Mouse (Mus musculus) hindbrain, embryonic 16.5 days (tissue): ENCODE results near the gene St6galnac4. TPM values are rescaled to one million over a fixed set of nuclear protein-coding genes. Genes with fewer than 3 reads are reported as not detected.

ENCODE experiments used
- ATAC-seq: fragments of 200-750 bp; cut with Nextera tagmentation; 2 replicates; pipeline ENCODE4 v1.8.0; 2017; ENCODE audit warnings: moderate TSS enrichment, moderate library complexity
- H3K27ac ChIP-seq: fragments of 300-500 bp; sonication (generic); 2 replicates; pipeline ENCODE4 v1.5.1; 2014; ENCODE audit warnings: low read depth, mild to moderate bottlenecking, control low read depth, low read length, moderate library complexity
- H3K27me3 ChIP-seq: fragments of 300-500 bp; sonication (generic); replicated peaks from 2 replicates; pipeline ENCODE4 v1.6.1; 2014; ENCODE audit warnings: low read length; ENCODE audit not compliant: control insufficient read depth, insufficient read depth
- H3K36me3 ChIP-seq: fragments of 300-500 bp; sonication (generic); 2 replicates; pipeline ENCODE4 v1.6.1; 2014; ENCODE audit warnings: mild to moderate bottlenecking, low read length, moderate library complexity, mixed read lengths; ENCODE audit not compliant: control insufficient read depth, insufficient read depth
- H3K4me1 ChIP-seq: fragments of 300-500 bp; sonication (generic); 2 replicates; pipeline ENCODE4 v1.6.1; 2014; ENCODE audit warnings: low read depth, low read length; ENCODE audit not compliant: control insufficient read depth, insufficient read depth
- H3K4me2 ChIP-seq: fragments of 300-500 bp; sonication (generic); 2 replicates; pipeline ENCODE4 v1.6.1; 2014; ENCODE audit warnings: mild to moderate bottlenecking, low read length, control low read depth, moderate library complexity
- H3K4me3 ChIP-seq: fragments of 300-500 bp; sonication (generic); 2 replicates; pipeline ENCODE4 v1.5.1; 2014; ENCODE audit warnings: mild to moderate bottlenecking, low read length, control low read depth, moderate library complexity
- H3K9ac ChIP-seq: fragments of 300-500 bp; sonication (generic); 2 replicates; pipeline ENCODE4 v1.6.1; 2014; ENCODE audit warnings: low read depth, mild to moderate bottlenecking, control low read depth, low read length, moderate library complexity
- H3K9me3 ChIP-seq: fragments of 300-500 bp; sonication (generic); 2 replicates; pipeline ENCODE4 v1.6.1; 2014; ENCODE audit warnings: mild to moderate bottlenecking, low read length, moderate library complexity; ENCODE audit not compliant: control insufficient read depth
- WGBS: fragments of 180-500 bp; shearing (Covaris S2); extraction: QIAGEN DNeasy Blood & Tissue Kit; methylation state at CpG from one replicate; pipeline ENCODE4 v1.1.7; 2014; 5-methylcytosine and 5-hydroxymethylcytosine counted together
- polyA plus RNA-seq: library from polyadenylated mRNA; unstranded; fragments of >200 nt; fragmentation: Nextera tagmentation; extraction: Ambion mirVana; gene quantifications from 2 replicates; pipeline ENCODE4 v1.2.1, GENCODE M21; 2015

Gene St6galnac4
- polyA plus RNA-seq, 1 experiment from 2014 or later, result 54.3 TPM

DNA sequence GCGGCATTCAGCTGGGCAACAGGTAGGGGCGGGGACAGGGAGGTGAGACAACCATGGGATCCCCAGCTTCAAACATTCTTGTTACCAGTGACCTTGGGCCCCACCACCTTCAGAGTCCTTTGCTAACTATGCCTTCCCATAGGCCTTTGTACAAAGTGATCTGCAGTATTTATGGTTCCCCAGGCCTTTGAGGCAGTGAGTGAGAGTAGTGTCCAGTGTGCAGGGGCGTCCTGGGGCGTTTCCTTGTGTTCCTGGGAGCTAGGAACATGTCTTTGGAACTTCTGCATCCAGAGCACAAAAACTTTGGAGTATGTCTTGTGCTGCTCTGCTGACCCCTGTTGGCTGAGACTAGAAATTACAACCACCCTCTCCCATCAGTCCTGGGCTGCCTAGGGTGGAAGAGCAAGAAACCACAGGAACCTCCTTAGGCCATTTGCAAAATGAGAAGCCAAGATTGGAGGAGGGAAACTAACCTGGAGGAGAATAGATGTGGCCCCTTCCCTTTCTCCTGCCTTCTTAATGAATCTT lies 20.3 kb upstream of the St6galnac4 start:
- peaks cover 37% of the 10 kb centered on the region for H3K36me3 ChIP-seq
- H3K27me3 ChIP-seq, result no peaks in the 10 kb centered on the region
- WGBS, result 46% methylated on average over 4 of the region's 4 CpGs
- no peak overlapping the region for H3K4me2 ChIP-seq
- no peak overlapping the region for H3K9ac ChIP-seq
- no peaks in the 10 kb centered on the region for H3K9me3 ChIP-seq
- H3K4me3 ChIP-seq, result no peak overlapping the region
- H3K4me1 ChIP-seq, result peaks cover 4% of the 10 kb centered on the region
- no peak for ATAC-seq
- H3K27ac ChIP-seq, result no peak overlapping the region

DNA sequence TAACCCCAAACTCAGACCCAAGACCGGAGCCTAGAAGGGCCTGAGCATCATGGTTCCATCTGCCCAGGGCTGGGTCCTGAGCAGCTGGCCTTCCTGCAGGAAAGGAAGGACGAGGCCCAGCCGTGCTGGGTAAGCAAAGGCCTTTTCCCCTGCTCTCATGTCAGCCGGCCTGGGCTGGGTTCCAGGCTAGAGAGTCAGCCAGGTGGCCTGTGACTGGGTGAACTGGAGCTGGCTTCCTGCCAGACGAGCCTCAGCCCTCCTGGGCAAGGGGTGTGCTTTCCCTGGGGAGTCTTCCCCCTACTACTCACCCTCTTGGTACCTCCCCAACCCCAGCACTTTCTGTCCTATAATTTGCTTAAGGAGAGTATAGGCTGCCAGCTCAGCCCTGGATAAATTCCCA lies 18.7 kb upstream of the St6galnac4 start:
- 54% methylated on average over 5 of the region's 5 CpGs for WGBS
- Histone ChIP-seq H3K4me1 (peaks cover 11% of the 10 kb centered on the region), H3K4me3 (no peak overlapping the region), H3K4me2 (no peak overlapping the region), H3K27ac (no peak overlapping the region), H3K9me3 (no peaks in the 10 kb centered on the region), H3K27me3 (no peaks in the 10 kb centered on the region), H3K36me3 (peaks cover 37% of the 10 kb centered on the region), H3K9ac (no peak overlapping the region)
- ATAC-seq, result no peak

DNA sequence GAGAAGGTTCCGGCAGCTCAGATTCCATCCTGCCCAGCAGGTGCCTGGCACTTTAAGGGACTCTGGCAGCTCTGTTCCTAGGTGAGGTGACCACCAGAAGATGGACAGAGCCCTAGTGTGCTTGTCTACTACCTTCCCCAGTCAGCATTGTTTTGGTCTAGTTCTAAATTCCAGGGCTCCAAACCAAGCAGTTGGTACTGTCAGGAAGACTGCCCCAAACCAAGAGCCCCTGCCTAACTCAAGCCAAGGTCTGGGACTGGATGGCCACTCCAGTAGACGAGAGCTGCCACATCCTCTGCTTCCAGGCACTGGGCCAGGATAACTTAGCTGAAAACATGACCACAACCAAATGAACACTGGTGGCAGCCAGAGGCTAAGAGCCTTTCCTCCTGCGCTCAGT lies 18.0 kb upstream of the St6galnac4 start:
- ATAC-seq, result no peak
- Histone ChIP-seq H3K4me3 (no peak overlapping the region), H3K9me3 (no peaks in the 10 kb centered on the region), H3K36me3 (peaks cover 32% of the 10 kb centered on the region), H3K4me1 (peaks cover 11% of the 10 kb centered on the region), H3K9ac (no peak overlapping the region), H3K27me3 (no peaks in the 10 kb centered on the region), H3K4me2 (no peak overlapping the region), H3K27ac (no peak overlapping the region)
- WGBS, result 84% methylated on average over 3 of the region's 3 CpGs

DNA sequence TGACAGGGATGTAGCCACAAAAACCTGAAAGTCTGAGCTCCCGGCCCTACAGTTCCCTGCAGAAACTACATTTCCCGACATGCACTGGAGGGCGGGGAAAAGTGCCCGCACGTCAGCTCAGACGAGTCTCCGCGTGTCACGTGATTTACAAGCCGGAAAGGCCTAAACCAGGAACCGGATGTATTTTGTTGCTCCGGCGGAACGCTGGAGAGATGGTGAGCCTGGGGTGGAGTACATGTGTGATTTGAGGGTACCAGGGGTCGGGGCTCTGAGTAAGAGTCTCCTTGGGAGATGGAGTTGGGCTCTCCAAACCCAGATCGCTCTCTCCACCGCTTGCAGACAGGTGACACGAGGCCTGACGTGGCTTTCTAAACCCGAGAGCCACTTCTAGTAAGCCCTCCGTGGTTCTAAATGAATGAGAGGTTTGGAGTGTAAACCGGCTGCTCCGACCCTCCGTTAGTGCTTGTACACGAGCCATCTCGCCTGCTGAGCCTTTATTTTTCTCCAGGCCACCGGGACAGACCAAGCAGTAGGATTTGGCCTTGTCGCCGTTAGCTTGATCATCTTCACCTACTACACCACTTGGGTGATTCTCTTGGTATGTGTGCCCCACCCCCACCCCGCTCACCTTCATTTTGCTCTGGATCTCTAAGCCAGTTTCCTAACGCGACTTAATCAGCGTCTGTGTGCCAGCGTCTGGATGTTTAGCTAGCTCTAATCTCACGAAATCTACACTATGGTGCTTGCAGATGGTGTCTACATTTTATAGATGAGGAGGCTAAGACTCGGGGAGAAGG lies 16.0 kb upstream of the St6galnac4 start, which contains the start of gene Dpm2:
TSS of gene Dpm2 (plus strand) at position 161 of the 797 bp plus-strand sequence.
- peak; percentile 84 for ATAC-seq
- peak within 1 kb of the TSS; percentile 69 for H3K27ac ChIP-seq
- H3K36me3 ChIP-seq, result peaks cover 16% of the 10 kb centered on the region
- no peaks in the 10 kb centered on the region for H3K27me3 ChIP-seq
- peak within 1 kb of the TSS; percentile 88 for H3K4me2 ChIP-seq
- peak within 1 kb of the TSS; percentile 63 for H3K4me3 ChIP-seq
- H3K9me3 ChIP-seq, result no peaks in the 10 kb centered on the region
- peak within 1 kb of the TSS; percentile 65 for H3K9ac ChIP-seq
- H3K4me1 ChIP-seq, result peaks cover 14% of the 10 kb centered on the region
- 2% methylated on average over 35 of the region's 36 CpGs for WGBS

DNA sequence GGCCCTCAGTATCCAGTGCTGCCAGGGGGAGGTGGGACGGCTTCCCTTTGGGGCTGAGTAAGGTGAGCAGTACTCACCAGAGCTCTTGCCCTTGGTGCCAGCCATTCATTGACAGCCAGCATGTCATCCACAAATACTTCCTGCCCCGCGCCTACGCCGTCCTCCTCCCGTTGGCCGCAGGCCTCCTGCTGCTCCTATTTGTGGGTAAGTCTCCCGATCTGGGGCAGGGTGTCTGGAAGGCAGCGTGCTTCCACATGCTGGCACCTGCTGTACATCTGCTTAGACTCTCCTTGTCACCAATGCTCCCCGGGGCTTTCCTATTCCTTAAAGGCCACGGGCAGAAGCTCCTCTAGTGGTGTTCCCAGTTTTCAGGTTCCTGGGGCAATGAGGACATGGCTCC lies 14.7 kb upstream of the St6galnac4 start:
- no peak overlapping the region; the same call in 1 of the 2 replicates for H3K4me2 ChIP-seq
- no peak overlapping the region for H3K27ac ChIP-seq
- H3K9ac ChIP-seq, result no peak overlapping the region
- peaks cover 14% of the 10 kb centered on the region for H3K36me3 ChIP-seq
- H3K27me3 ChIP-seq, result no peaks in the 10 kb centered on the region
- peaks cover 14% of the 10 kb centered on the region for H3K4me1 ChIP-seq
- H3K9me3 ChIP-seq, result no peaks in the 10 kb centered on the region
- 88% methylated on average over 11 of the region's 11 CpGs for WGBS
- no peak for ATAC-seq
- H3K4me3 ChIP-seq, result no peak overlapping the region

DNA sequence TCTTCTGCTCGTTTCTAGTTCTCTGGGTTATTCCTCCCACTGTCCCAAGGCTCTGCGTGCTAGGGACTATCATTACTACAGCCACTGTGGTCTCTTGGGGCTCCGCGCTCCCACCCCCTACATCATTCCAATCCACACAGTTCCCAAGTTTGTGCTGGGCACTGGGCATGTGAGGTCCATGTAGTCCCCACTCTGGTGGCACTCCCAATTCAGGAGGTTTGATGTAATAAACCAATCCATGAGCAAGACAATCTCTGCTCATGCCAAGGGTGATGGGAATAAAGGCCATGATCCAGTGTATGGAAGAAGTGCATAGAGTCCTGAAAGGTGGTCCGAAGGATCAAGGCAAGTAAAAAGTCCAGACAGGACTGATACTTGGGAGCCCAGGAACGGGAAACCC lies 12.4 kb upstream of the St6galnac4 start, which contains the start of gene Pip5kl1:
TSS of gene Pip5kl1 (plus strand) at position 301 of the 400 bp plus-strand sequence.
- Histone ChIP-seq H3K27me3 (peaks cover 6% of the 10 kb centered on the region), H3K4me2 (peak within 1 kb of the TSS; percentile 98), H3K36me3 (0 out of 2 replicates have a peak, but pooled peaks cover 3% of the 10 kb centered on the region), H3K4me1 (peaks cover 14% of the 10 kb centered on the region), H3K27ac (peak within 1 kb of the TSS; percentile 57; the same call in 1 of the 2 replicates), H3K4me3 (peak within 1 kb of the TSS; percentile 58), H3K9me3 (no peaks in the 10 kb centered on the region), H3K9ac (peak within 1 kb of the TSS; percentile 63)
- WGBS, result 75% methylated on average over 6 of the region's 6 CpGs
- no peak for ATAC-seq

DNA sequence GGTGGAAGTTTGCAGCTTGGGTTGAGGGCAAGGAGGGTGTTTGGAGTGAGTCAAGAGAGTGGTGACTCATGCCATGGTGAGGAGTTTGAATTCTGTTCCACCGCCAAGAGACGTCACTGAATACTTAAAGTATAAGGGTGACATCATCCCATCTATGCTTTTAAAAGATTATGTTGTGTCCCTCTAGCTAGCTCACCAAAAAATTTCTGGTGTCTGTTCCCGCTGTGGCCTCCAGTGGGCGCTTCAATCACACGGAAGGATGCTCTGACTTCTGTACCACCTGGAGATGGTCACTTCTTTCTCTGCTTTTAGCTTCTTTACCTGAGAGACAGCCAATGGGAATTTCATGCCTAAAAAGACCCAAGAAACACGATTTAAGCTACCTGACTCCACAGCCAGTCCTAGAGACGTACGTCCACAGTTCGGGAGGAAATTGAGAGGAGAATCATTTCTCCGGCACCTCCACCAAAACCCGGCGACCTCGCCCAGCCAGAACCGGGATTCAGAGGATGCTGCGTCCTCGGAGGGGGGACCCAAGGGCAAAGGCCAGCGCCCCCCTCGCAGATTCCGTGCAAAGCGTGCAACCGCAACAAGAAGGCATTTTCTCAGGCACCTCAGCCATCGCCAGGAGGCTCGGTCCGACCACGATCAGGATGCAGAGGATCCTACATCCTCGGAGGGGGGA lies 11.9 kb upstream of the St6galnac4 start:
- 2% methylated on average over 26 of the region's 26 CpGs for WGBS
- H3K4me3 ChIP-seq, result peak overlapping the region; percentile 58
- no peak for ATAC-seq
- H3K36me3 ChIP-seq, result 0 out of 2 replicates have a peak, but pooled peaks cover 3% of the 10 kb centered on the region
- peak overlapping the region; percentile 63 for H3K9ac ChIP-seq
- peak overlapping the region; percentile 98 for H3K4me2 ChIP-seq
- H3K27ac ChIP-seq, result peak overlapping the region; percentile 57; the same call in 1 of the 2 replicates
- peaks cover 6% of the 10 kb centered on the region for H3K27me3 ChIP-seq
- peaks cover 14% of the 10 kb centered on the region for H3K4me1 ChIP-seq
- no peaks in the 10 kb centered on the region for H3K9me3 ChIP-seq

DNA sequence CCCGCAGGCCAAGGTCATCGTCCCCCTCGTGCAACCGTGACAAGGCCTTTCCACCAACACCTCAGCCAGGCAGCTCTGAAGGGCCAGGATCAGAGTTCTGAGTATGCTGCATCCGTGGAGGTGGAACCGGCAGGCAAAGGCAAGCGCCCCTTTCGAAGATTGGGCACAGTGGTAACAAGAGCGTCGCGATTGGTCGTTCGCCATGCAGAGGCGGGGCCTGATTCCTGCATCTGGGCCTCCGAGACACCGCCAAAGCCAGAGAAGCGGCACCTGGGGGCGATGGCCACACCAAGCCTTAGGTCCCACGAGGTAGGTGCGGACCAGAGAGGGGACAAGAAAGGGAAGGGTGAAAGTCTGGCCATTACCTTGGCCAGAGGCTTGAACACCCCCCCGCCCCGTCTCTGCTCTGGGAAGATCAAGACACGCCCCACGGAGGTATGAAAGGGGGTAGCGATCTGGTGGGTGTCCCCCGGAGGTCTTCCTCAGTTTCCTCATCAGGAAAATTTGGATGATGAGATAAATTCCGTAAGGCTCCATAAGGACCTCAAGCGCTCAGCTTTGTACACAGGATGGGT lies 11.2 kb upstream of the St6galnac4 start, which contains the start of gene 9430097D07Rik:
TSS of gene 9430097D07Rik (minus strand) at position 99 of the 575 bp plus-strand sequence.
- peak within 1 kb of the TSS; percentile 58 for H3K4me3 ChIP-seq
- H3K9me3 ChIP-seq, result no peaks in the 10 kb centered on the region
- peak within 1 kb of the TSS; percentile 63 for H3K9ac ChIP-seq
- peak within 1 kb of the TSS; percentile 98 for H3K4me2 ChIP-seq
- H3K4me1 ChIP-seq, result peaks cover 14% of the 10 kb centered on the region
- peak; percentile 82 for ATAC-seq
- WGBS, result 6% methylated on average over 28 of the region's 28 CpGs
- peak within 1 kb of the TSS; percentile 57; the same call in 1 of the 2 replicates for H3K27ac ChIP-seq
- peaks cover 6% of the 10 kb centered on the region for H3K27me3 ChIP-seq
- 0 out of 2 replicates have a peak, but pooled peaks cover 3% of the 10 kb centered on the region for H3K36me3 ChIP-seq
